Mouse (Mus musculus): ENCODE data around the gene Xkr7. TPM values are rescaled to one million over a fixed set of nuclear protein-coding genes. Genes with fewer than 3 reads are reported as not detected.

Gene Xkr7
- polyA plus RNA-seq, 1 experiment from 2014 or later: 0.33 TPM

- H3K36me3 ChIP-seq: peaks cover 17% of the 10 kb centered on the region; the same call in 1 of the 2 replicates
- H3K27me3 ChIP-seq: peaks cover 9% of the 10 kb centered on the region; the same call in 1 of the 2 replicates
- H3K4me2 ChIP-seq (replicated peaks): peak overlapping the region; percentile 66; the same call in 1 of the 2 replicates
- H3K4me1 ChIP-seq: peaks cover 8% of the 10 kb centered on the region
- H3K27ac ChIP-seq: no peak overlapping the region
- WGBS: 43% methylated on average over 7 of the region's 8 CpGs
- peak overlapping the region; percentile 8; the same call in 1 of the 2 replicates for H3K9ac ChIP-seq
- no peak overlapping the region for H3K4me3 ChIP-seq
- no peak for ATAC-seq (ENCODE audit: insufficient number of reproducible peaks, insufficient read depth, low FRiP score, low TSS enrichment)
- no peaks in the 10 kb centered on the region for H3K9me3 ChIP-seq
These were observed 15.8 kb upstream of the Xkr7 start for GRCm38 (mm10) chr2:153015804-153016203.

GRCm38 (mm10) chr2:153016786-153017185 is 14.9 kb upstream of the Xkr7 start:
- H3K27me3 ChIP-seq: peaks cover 9% of the 10 kb centered on the region; the same call in 1 of the 2 replicates
- WGBS: 41% methylated on average over 5 of the region's 5 CpGs
- H3K4me2 ChIP-seq (replicated peaks): no peak overlapping the region
- H3K9me3 ChIP-seq: no peaks in the 10 kb centered on the region
- no peak overlapping the region for H3K9ac ChIP-seq
- no peak for ATAC-seq (ENCODE audit: insufficient number of reproducible peaks, insufficient read depth, low FRiP score, low TSS enrichment)
- peaks cover 8% of the 10 kb centered on the region for H3K4me1 ChIP-seq
- H3K27ac ChIP-seq: no peak overlapping the region
- peaks cover 12% of the 10 kb centered on the region; the same call in 1 of the 2 replicates for H3K36me3 ChIP-seq
- no peak overlapping the region for H3K4me3 ChIP-seq

- Histone ChIP-seq H3K27ac (no peak overlapping the region), H3K27me3 (peaks cover 9% of the 10 kb centered on the region; the same call in 1 of the 2 replicates), H3K36me3 (no peaks in the 10 kb centered on the region), H3K4me3 (no peak overlapping the region), H3K9ac (no peak overlapping the region), H3K4me2 (replicated peaks) (no peak overlapping the region), H3K9me3 (no peaks in the 10 kb centered on the region), H3K4me1 (peaks cover 2% of the 10 kb centered on the region)
- ATAC-seq (ENCODE audit: insufficient number of reproducible peaks, insufficient read depth, low FRiP score, low TSS enrichment): no peak
- 83% methylated on average over 3 of the region's 3 CpGs for WGBS
These were observed 12.3 kb upstream of the Xkr7 start for GRCm38 (mm10) chr2:153019355-153019754.

GRCm38 (mm10) chr2:153021163-153021562 is 10.5 kb upstream of the Xkr7 start:
- H3K9ac ChIP-seq: no peak overlapping the region
- H3K27me3 ChIP-seq: peaks cover 9% of the 10 kb centered on the region; the same call in 1 of the 2 replicates
- H3K27ac ChIP-seq: no peak overlapping the region
- no peaks in the 10 kb centered on the region for H3K4me1 ChIP-seq
- no peak overlapping the region for H3K4me3 ChIP-seq
- H3K36me3 ChIP-seq: no peaks in the 10 kb centered on the region
- 60% methylated on average over 3 of the region's 3 CpGs for WGBS
- H3K4me2 ChIP-seq (replicated peaks): no peak overlapping the region
- no peak for ATAC-seq (ENCODE audit: insufficient number of reproducible peaks, insufficient read depth, low FRiP score, low TSS enrichment)
- H3K9me3 ChIP-seq: no peaks in the 10 kb centered on the region

- H3K4me3 ChIP-seq: no peak overlapping the region
- peaks cover 7% of the 10 kb centered on the region for H3K27me3 ChIP-seq
- H3K36me3 ChIP-seq: no peaks in the 10 kb centered on the region
- H3K27ac ChIP-seq: no peak overlapping the region
- no peak for ATAC-seq (ENCODE audit: insufficient number of reproducible peaks, insufficient read depth, low FRiP score, low TSS enrichment)
- no peak overlapping the region for H3K4me2 ChIP-seq (replicated peaks)
- no peaks in the 10 kb centered on the region for H3K9me3 ChIP-seq
- H3K9ac ChIP-seq: no peak overlapping the region
- WGBS: 62% methylated on average over 4 of the region's 4 CpGs
- H3K4me1 ChIP-seq: no peaks in the 10 kb centered on the region
These were observed 8.8 kb upstream of the Xkr7 start for GRCm38 (mm10) chr2:153022855-153023254.

GRCm38 (mm10) chr2:153026052-153026451 is 5.6 kb upstream of the Xkr7 start:
- WGBS: 81% methylated on average over 7 of the region's 7 CpGs
- no peak overlapping the region for H3K9ac ChIP-seq
- no peak overlapping the region for H3K4me2 ChIP-seq (replicated peaks)
- no peak overlapping the region for H3K4me3 ChIP-seq
- no peaks in the 10 kb centered on the region for H3K9me3 ChIP-seq
- no peak overlapping the region for H3K27ac ChIP-seq
- ATAC-seq (ENCODE audit: insufficient number of reproducible peaks, insufficient read depth, low FRiP score, low TSS enrichment): no peak
- H3K36me3 ChIP-seq: no peaks in the 10 kb centered on the region
- H3K4me1 ChIP-seq: no peaks in the 10 kb centered on the region
- H3K27me3 ChIP-seq: peaks cover 19% of the 10 kb centered on the region

- Histone ChIP-seq H3K9me3 (no peaks in the 10 kb centered on the region), H3K4me3 (no peak overlapping the region), H3K9ac (no peak overlapping the region), H3K36me3 (no peaks in the 10 kb centered on the region), H3K27ac (no peak overlapping the region), H3K27me3 (peaks cover 33% of the 10 kb centered on the region), H3K4me2 (replicated peaks) (no peak overlapping the region), H3K4me1 (peaks cover 8% of the 10 kb centered on the region)
- ATAC-seq (ENCODE audit: insufficient number of reproducible peaks, insufficient read depth, low FRiP score, low TSS enrichment): no peak
- WGBS: 66% methylated on average over 4 of the region's 4 CpGs
These were observed 4.2 kb upstream of the Xkr7 start for GRCm38 (mm10) chr2:153027501-153027900.

- H3K9ac ChIP-seq: no peak overlapping the region
- no peak overlapping the region for H3K4me2 ChIP-seq (replicated peaks)
- no peaks in the 10 kb centered on the region for H3K36me3 ChIP-seq
- H3K9me3 ChIP-seq: no peaks in the 10 kb centered on the region
- H3K4me3 ChIP-seq: no peak overlapping the region
- H3K27me3 ChIP-seq: peaks cover 48% of the 10 kb centered on the region
- 30% methylated on average over 4 of the region's 4 CpGs for WGBS
- no peak for ATAC-seq (ENCODE audit: insufficient number of reproducible peaks, insufficient read depth, low FRiP score, low TSS enrichment)
- H3K27ac ChIP-seq: no peak overlapping the region
- peaks cover 8% of the 10 kb centered on the region for H3K4me1 ChIP-seq
These were observed 1.2 kb upstream of the Xkr7 start for GRCm38 (mm10) chr2:153030422-153030821.

GRCm38 (mm10) chr2:153032083-153032842 is 611 bp downstream of the Xkr7 start:
- H3K36me3 ChIP-seq: no peaks in the 10 kb centered on the region
- no peaks in the 10 kb centered on the region for H3K9me3 ChIP-seq
- peak; percentile 66; the same call in 1 of the 2 replicates for ATAC-seq (ENCODE audit: insufficient number of reproducible peaks, insufficient read depth, low FRiP score, low TSS enrichment)
- no peak overlapping the region for H3K27ac ChIP-seq
- 0 out of 2 replicates have a peak overlapping the region, but pooled peaks have one; percentile 3 for H3K9ac ChIP-seq
- 2% methylated on average over 58 of the region's 58 CpGs for WGBS
- peak overlapping the region; percentile 94 for H3K4me2 ChIP-seq (replicated peaks)
- peaks cover 8% of the 10 kb centered on the region for H3K4me1 ChIP-seq
- H3K4me3 ChIP-seq: peak overlapping the region; percentile 49
- peaks cover 48% of the 10 kb centered on the region for H3K27me3 ChIP-seq

GRCm38 (mm10) chr2:153032973-153033372 is 1.3 kb downstream of the Xkr7 start:
- no peak for ATAC-seq (ENCODE audit: insufficient number of reproducible peaks, insufficient read depth, low FRiP score, low TSS enrichment)
- H3K4me2 ChIP-seq (replicated peaks): no peak overlapping the region
- no peaks in the 10 kb centered on the region for H3K9me3 ChIP-seq
- no peaks in the 10 kb centered on the region for H3K36me3 ChIP-seq
- no peak overlapping the region for H3K27ac ChIP-seq
- H3K9ac ChIP-seq: no peak overlapping the region
- peaks cover 8% of the 10 kb centered on the region for H3K4me1 ChIP-seq
- peaks cover 48% of the 10 kb centered on the region for H3K27me3 ChIP-seq
- H3K4me3 ChIP-seq: peak overlapping the region; percentile 49; the same call in 1 of the 2 replicates
- 11% methylated on average over 4 of the region's 4 CpGs for WGBS

- 74% methylated on average over 5 of the region's 5 CpGs for WGBS
- H3K4me3 ChIP-seq: no peak overlapping the region
- H3K4me1 ChIP-seq: peaks cover 8% of the 10 kb centered on the region
These were observed 2.0 kb downstream of the Xkr7 start for GRCm38 (mm10) chr2:153033545-153034230.

GRCm38 (mm10) chr2:153036690-153037089 is 5.0 kb downstream of the Xkr7 start:
- no peaks in the 10 kb centered on the region for H3K9me3 ChIP-seq
- WGBS: 55% methylated on average over 2 of the region's 2 CpGs
- no peak overlapping the region for H3K4me2 ChIP-seq (replicated peaks)
- ATAC-seq (ENCODE audit: insufficient number of reproducible peaks, insufficient read depth, low FRiP score, low TSS enrichment): no peak
- peaks cover 5% of the 10 kb centered on the region for H3K4me1 ChIP-seq
- H3K9ac ChIP-seq: no peak overlapping the region
- no peak overlapping the region for H3K4me3 ChIP-seq
- no peak overlapping the region for H3K27ac ChIP-seq
- H3K27me3 ChIP-seq: peaks cover 27% of the 10 kb centered on the region
- no peaks in the 10 kb centered on the region for H3K36me3 ChIP-seq

More at GRCm38 (mm10) chr2:153033545-153034230, 2.0 kb downstream of the Xkr7 start:
- Histone ChIP-seq H3K27ac (no peak overlapping the region), H3K9me3 (no peaks in the 10 kb centered on the region), H3K4me2 (replicated peaks) (no peak overlapping the region), H3K36me3 (no peaks in the 10 kb centered on the region), H3K27me3 (peaks cover 48% of the 10 kb centered on the region), H3K9ac (no peak overlapping the region)
- ATAC-seq (ENCODE audit: insufficient number of reproducible peaks, insufficient read depth, low FRiP score, low TSS enrichment): no peak

Data from embryonic facial prominence, embryonic 12.5 days (tissue).